Mouse (Mus musculus) lung, embryonic 14.5 days (tissue): ENCODE measurements around the gene Erc1. TPM values are rescaled to one million over a fixed set of nuclear protein-coding genes. Genes with fewer than 3 reads are reported as not detected.

Source experiments
- ATAC-seq: fragments of 200-750 bp; cut with Nextera tagmentation; 2 replicates; pipeline ENCODE4 v1.8.0; 2017; ENCODE audit warnings: mild to moderate bottlenecking, moderate TSS enrichment, moderate library complexity; ENCODE audit not compliant: insufficient read depth
- DNase-seq: peaks from one replicate; pipeline ENCODE4 v3.0.0-alpha.2; 2015
- H3K27ac ChIP-seq: fragments of 300-500 bp; sonication (generic); 2 replicates; pipeline ENCODE4 v1.5.1; 2014; ENCODE audit warnings: low read depth, mild to moderate bottlenecking, moderate library complexity
- H3K27me3 ChIP-seq: fragments of 300-500 bp; sonication (generic); 2 replicates; pipeline ENCODE4 v1.6.1; 2014; ENCODE audit warnings: low read length, control low read depth; ENCODE audit not compliant: insufficient read depth
- H3K36me3 ChIP-seq: fragments of 300-500 bp; sonication (generic); 2 replicates; pipeline ENCODE4 v1.6.1; 2014; ENCODE audit warnings: control low read depth; ENCODE audit not compliant: insufficient read depth
- H3K4me1 ChIP-seq: fragments of 300-500 bp; sonication (generic); 2 replicates; pipeline ENCODE4 v1.6.1; 2014; ENCODE audit warnings: antibody characterized with exemption, control low read depth; ENCODE audit not compliant: insufficient read depth
- H3K4me2 ChIP-seq: fragments of 300-500 bp; sonication (generic); 2 replicates; pipeline ENCODE4 v1.6.1; 2014; ENCODE audit warnings: mild to moderate bottlenecking
- H3K4me3 ChIP-seq: fragments of 300-500 bp; sonication (generic); 2 replicates; pipeline ENCODE4 v1.5.1; 2014; ENCODE audit warnings: low read depth, low read length
- H3K9ac ChIP-seq: fragments of 300-500 bp; sonication (generic); 2 replicates; pipeline ENCODE4 v1.6.1; 2014
- H3K9me3 ChIP-seq: fragments of 300-500 bp; sonication (generic); 2 replicates; pipeline ENCODE4 v1.6.1; 2016; ENCODE audit warnings: low read depth, low read length, control low read depth
- CTCF ChIP-seq: IDR thresholded peaks from 2 replicates; pipeline ENCODE4 v1.5.1; 2016; ENCODE audit warnings: antibody characterized with exemption, low read depth
- WGBS: fragments of 180-500 bp; shearing (Covaris S2); extraction: QIAGEN DNeasy Blood & Tissue Kit; methylation state at CpG from one replicate; pipeline ENCODE4 v1.1.7; 2014; 5-methylcytosine and 5-hydroxymethylcytosine counted together
- polyA plus RNA-seq: library from polyadenylated mRNA; unstranded; fragments of >200 nt; fragmentation: Nextera tagmentation; extraction: Ambion mirVana; gene quantifications from 2 replicates; pipeline ENCODE4 v1.2.1, GENCODE M21; 2014

The Erc1 gene
- polyA plus RNA-seq, 1 experiment from 2014 or later: 27.1 TPM

- Histone ChIP-seq H3K9ac (no peak overlapping the region), H3K27ac (no peak overlapping the region), H3K4me3 (no peak overlapping the region), H3K4me2 (no peak overlapping the region), H3K27me3 (no peaks in the 10 kb centered on the region), H3K36me3 (no peaks in the 10 kb centered on the region), H3K4me1 (no peaks in the 10 kb centered on the region), H3K9me3 (no peaks in the 10 kb centered on the region)
- DNase-seq (no peak), ATAC-seq (no peak)
- no peak for TF ChIP-seq CTCF
- 63% methylated on average over 2 of the region's 2 CpGs for WGBS
These were observed 246.6 kb downstream of the Erc1 start for GRCm38 (mm10) chr6:119601379-119601778.

DNA sequence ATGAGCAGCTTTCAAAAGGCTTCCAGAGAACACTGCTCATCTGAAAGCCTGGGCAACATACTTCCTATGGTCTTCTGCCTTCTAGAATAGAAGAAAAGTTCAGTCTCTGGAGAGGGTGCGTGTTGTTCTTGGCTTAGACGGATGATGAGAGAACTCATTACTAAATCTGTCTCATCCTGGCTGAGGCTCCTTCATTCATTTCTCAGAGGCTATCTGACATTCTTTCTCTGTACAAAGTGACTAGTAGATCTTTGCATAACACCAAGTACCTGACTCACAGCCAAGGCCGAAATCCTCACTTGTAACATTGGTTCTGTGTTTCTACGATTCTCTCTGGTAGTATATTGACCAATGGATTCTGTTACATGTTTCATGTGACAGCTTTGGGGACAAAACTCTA is 252.5 kb downstream of the Erc1 start:
- WGBS: 88% methylated on average over 4 of the region's 4 CpGs
- Histone ChIP-seq H3K36me3 (no peaks in the 10 kb centered on the region), H3K9ac (no peak overlapping the region), H3K27me3 (no peaks in the 10 kb centered on the region), H3K27ac (no peak overlapping the region), H3K9me3 (no peaks in the 10 kb centered on the region), H3K4me3 (no peak overlapping the region), H3K4me1 (no peaks in the 10 kb centered on the region), H3K4me2 (no peak overlapping the region)
- no peak for TF ChIP-seq CTCF
- ATAC-seq (no peak), DNase-seq (no peak)

GRCm38 (mm10) chr6:119590872-119591271 is 257.1 kb downstream of the Erc1 start:
- DNase-seq (no peak), ATAC-seq (no peak)
- 81% methylated on average over 2 of the region's 2 CpGs for WGBS
- no peaks in the 10 kb centered on the region for H3K36me3 ChIP-seq
- H3K27me3 ChIP-seq: no peaks in the 10 kb centered on the region
- TF ChIP-seq CTCF: no peak
- H3K9me3 ChIP-seq: no peaks in the 10 kb centered on the region
- no peak overlapping the region for H3K27ac ChIP-seq
- H3K9ac ChIP-seq: no peak overlapping the region
- H3K4me2 ChIP-seq: no peak overlapping the region
- peaks cover 5% of the 10 kb centered on the region; the same call in 1 of the 2 replicates for H3K4me1 ChIP-seq
- no peak overlapping the region for H3K4me3 ChIP-seq

DNA sequence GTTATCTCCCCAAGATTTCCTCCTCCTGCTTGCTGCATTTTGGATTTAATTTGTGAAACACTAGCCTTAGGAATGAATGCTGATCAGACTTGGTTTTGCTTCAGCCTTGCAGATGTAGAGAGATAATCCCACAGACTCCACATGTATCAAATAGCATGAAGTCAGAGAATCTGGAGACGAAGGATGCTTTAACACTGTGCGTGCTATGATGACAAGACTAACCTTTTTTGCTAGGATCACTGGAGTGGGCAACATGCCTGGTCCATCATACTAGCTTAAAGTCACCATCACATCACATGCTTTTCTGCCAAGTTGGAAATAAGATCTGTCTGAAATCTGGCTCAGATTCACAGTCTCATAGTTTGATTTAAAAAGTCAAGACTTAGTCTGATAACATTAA is 260.1 kb downstream of the Erc1 start:
- DNase-seq (no peak), ATAC-seq (no peak)
- H3K36me3 ChIP-seq: no peaks in the 10 kb centered on the region
- H3K4me2 ChIP-seq: no peak overlapping the region
- TF ChIP-seq CTCF: no peak
- 70% methylated on average over 2 of the region's 2 CpGs for WGBS
- H3K4me3 ChIP-seq: no peak overlapping the region
- H3K9me3 ChIP-seq: no peaks in the 10 kb centered on the region
- peaks cover 9% of the 10 kb centered on the region; the same call in 1 of the 2 replicates for H3K4me1 ChIP-seq
- H3K9ac ChIP-seq: no peak overlapping the region
- no peaks in the 10 kb centered on the region for H3K27me3 ChIP-seq
- H3K27ac ChIP-seq: no peak overlapping the region

DNA sequence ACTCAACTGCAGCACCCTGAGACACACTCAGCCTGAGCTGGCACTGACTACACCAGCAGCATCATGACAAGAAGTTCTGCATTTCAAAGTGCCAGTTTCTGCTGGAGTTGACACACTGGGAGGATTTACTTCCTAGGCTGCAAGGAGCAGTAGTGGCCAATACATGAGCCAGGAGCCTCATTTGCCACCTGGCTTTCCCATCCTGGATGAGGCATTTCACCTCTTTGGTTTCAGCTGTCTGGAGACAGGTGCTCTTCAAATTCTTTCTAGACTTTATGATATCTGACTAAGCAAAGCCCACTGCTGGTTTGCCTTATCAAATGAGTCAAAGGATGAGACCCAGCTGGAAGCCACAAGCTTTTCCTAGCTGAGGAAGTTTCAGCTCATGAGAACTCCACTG is 260.5 kb downstream of the Erc1 start:
- DNase-seq (no peak), ATAC-seq (no peak)
- Histone ChIP-seq H3K36me3 (no peaks in the 10 kb centered on the region), H3K4me1 (peaks cover 9% of the 10 kb centered on the region; the same call in 1 of the 2 replicates), H3K9me3 (no peaks in the 10 kb centered on the region), H3K4me2 (no peak overlapping the region), H3K27ac (no peak overlapping the region), H3K9ac (no peak overlapping the region), H3K27me3 (no peaks in the 10 kb centered on the region), H3K4me3 (no peak overlapping the region)
- TF ChIP-seq CTCF: no peak

- H3K9me3 ChIP-seq: no peaks in the 10 kb centered on the region
- no peak for TF ChIP-seq CTCF
- no peak overlapping the region for H3K27ac ChIP-seq
- peaks cover 9% of the 10 kb centered on the region; the same call in 1 of the 2 replicates for H3K4me1 ChIP-seq
- H3K36me3 ChIP-seq: no peaks in the 10 kb centered on the region
- H3K9ac ChIP-seq: no peak overlapping the region
- H3K4me2 ChIP-seq: no peak overlapping the region
- H3K4me3 ChIP-seq: no peak overlapping the region
- no peaks in the 10 kb centered on the region for H3K27me3 ChIP-seq
- DNase-seq (peak; percentile 50), ATAC-seq (peak; percentile 60)
- 58% methylated on average over 5 of the region's 5 CpGs for WGBS
These were observed 262.2 kb downstream of the Erc1 start for GRCm38 (mm10) chr6:119585652-119586375.

DNA sequence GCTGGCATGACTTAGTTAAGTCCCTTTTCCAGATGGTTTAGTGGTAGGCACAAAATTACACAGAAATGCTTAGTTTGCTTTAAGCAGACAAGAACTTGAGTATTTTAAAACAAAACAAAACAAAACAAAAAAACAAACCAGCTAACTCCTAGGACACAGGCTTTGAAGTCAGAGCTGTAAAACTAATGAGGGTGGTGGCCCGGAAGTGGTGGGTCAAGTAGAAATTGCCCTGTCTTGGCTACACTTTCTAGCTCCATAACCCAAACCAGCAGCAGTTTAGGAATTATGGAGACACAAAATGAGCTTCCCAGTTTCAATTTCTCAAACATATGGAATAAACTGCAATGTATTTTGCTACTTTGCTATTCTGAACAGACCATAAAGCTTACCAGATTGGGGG is 263.9 kb downstream of the Erc1 start:
- WGBS: 41% methylated on average over 1 of the region's 1 CpGs
- peak; percentile 33 for DNase-seq
- Histone ChIP-seq H3K36me3 (no peaks in the 10 kb centered on the region), H3K4me3 (no peak overlapping the region), H3K9ac (no peak overlapping the region), H3K27me3 (no peaks in the 10 kb centered on the region), H3K9me3 (no peaks in the 10 kb centered on the region), H3K4me2 (no peak overlapping the region), H3K4me1 (peaks cover 9% of the 10 kb centered on the region; the same call in 1 of the 2 replicates), H3K27ac (no peak overlapping the region)
- no peak for TF ChIP-seq CTCF
- ATAC-seq: no peak
